Mouse (Mus musculus): ENCODE results near the gene Wdr62. TPM values are rescaled to one million over a fixed set of nuclear protein-coding genes. Genes with fewer than 3 reads are reported as not detected.

Wdr62 gene
- polyA plus RNA-seq, 1 experiment from 2014 or later, result 7.7 TPM

- Histone ChIP-seq H3K36me3 (ENCODE audit: control insufficient read depth, insufficient read depth, low read length) (peaks cover 3% of the 10 kb centered on the region; the same call in 1 of the 2 replicates), H3K4me1 (ENCODE audit: control insufficient read depth, insufficient read depth, low read length) (peaks cover 6% of the 10 kb centered on the region), H3K4me3 (ENCODE audit: low read depth, low read length) (no peak overlapping the region), H3K27ac (ENCODE audit: low read depth, low read length) (no peak overlapping the region), H3K9ac (ENCODE audit: low read depth, low read length) (no peak overlapping the region), H3K9me3 (replicated peaks; ENCODE audit: control insufficient read depth, low read length) (no peaks in the 10 kb centered on the region), H3K27me3 (ENCODE audit: control insufficient read depth, insufficient read depth, low read length) (0 out of 2 replicates have a peak, but pooled peaks cover 3% of the 10 kb centered on the region), H3K4me2 (no peak overlapping the region)
- ATAC-seq (replicated peaks; ENCODE audit: insufficient number of reproducible peaks, low FRiP score, low TSS enrichment), result no peak
- WGBS (ENCODE audit: insufficient replicate concordance), result 65% methylated on average over 13 of the region's 13 CpGs
Observed at GRCm38 (mm10) chr7:30293795-30294194, 13.6 kb upstream of the Wdr62 start.

- peak within 1 kb of the TSS; percentile 56 for H3K9ac ChIP-seq (ENCODE audit: low read depth, low read length)
- H3K9me3 ChIP-seq (replicated peaks; ENCODE audit: control insufficient read depth, low read length), result no peaks in the 10 kb centered on the region
- ATAC-seq (replicated peaks; ENCODE audit: insufficient number of reproducible peaks, low FRiP score, low TSS enrichment), result peak; percentile 39; the same call in 1 of the 2 replicates
- H3K4me1 ChIP-seq (ENCODE audit: control insufficient read depth, insufficient read depth, low read length), result peaks cover 6% of the 10 kb centered on the region
- H3K36me3 ChIP-seq (ENCODE audit: control insufficient read depth, insufficient read depth, low read length), result no peaks in the 10 kb centered on the region; the same call in 1 of the 2 replicates
- peak within 1 kb of the TSS; percentile 69 for H3K4me2 ChIP-seq
- WGBS (ENCODE audit: insufficient replicate concordance), result 9% methylated on average over 35 of the region's 35 CpGs
- H3K4me3 ChIP-seq (ENCODE audit: low read depth, low read length), result peak within 1 kb of the TSS; percentile 63
- H3K27ac ChIP-seq (ENCODE audit: low read depth, low read length), result peak within 1 kb of the TSS; percentile 10; the same call in 1 of the 2 replicates
- H3K27me3 ChIP-seq (ENCODE audit: control insufficient read depth, insufficient read depth, low read length), result peaks cover 6% of the 10 kb centered on the region
Observed at GRCm38 (mm10) chr7:30291215-30292131, 11.3 kb upstream of the Wdr62 start, which contains the start of gene Clip3. Clip3 (plus strand) TSS chr7:30291728.

- Histone ChIP-seq H3K4me2 (no peak overlapping the region), H3K27me3 (ENCODE audit: control insufficient read depth, insufficient read depth, low read length) (peaks cover 6% of the 10 kb centered on the region), H3K9me3 (replicated peaks; ENCODE audit: control insufficient read depth, low read length) (no peaks in the 10 kb centered on the region), H3K9ac (ENCODE audit: low read depth, low read length) (no peak overlapping the region), H3K27ac (ENCODE audit: low read depth, low read length) (no peak overlapping the region), H3K4me3 (ENCODE audit: low read depth, low read length) (no peak overlapping the region), H3K36me3 (ENCODE audit: control insufficient read depth, insufficient read depth, low read length) (no peaks in the 10 kb centered on the region), H3K4me1 (ENCODE audit: control insufficient read depth, insufficient read depth, low read length) (peaks cover 6% of the 10 kb centered on the region)
- 58% methylated on average over 10 of the region's 10 CpGs for WGBS (ENCODE audit: insufficient replicate concordance)
- ATAC-seq (replicated peaks; ENCODE audit: insufficient number of reproducible peaks, low FRiP score, low TSS enrichment), result no peak
Observed at GRCm38 (mm10) chr7:30289714-30290399, 9.6 kb upstream of the Wdr62 start.

- H3K27ac ChIP-seq (ENCODE audit: low read depth, low read length), result no peak overlapping the region
- H3K4me1 ChIP-seq (ENCODE audit: control insufficient read depth, insufficient read depth, low read length), result peaks cover 6% of the 10 kb centered on the region
- H3K36me3 ChIP-seq (ENCODE audit: control insufficient read depth, insufficient read depth, low read length), result no peaks in the 10 kb centered on the region
- WGBS (ENCODE audit: insufficient replicate concordance), result 61% methylated on average over 7 of the region's 7 CpGs
- no peak overlapping the region for H3K9ac ChIP-seq (ENCODE audit: low read depth, low read length)
- peaks cover 6% of the 10 kb centered on the region for H3K27me3 ChIP-seq (ENCODE audit: control insufficient read depth, insufficient read depth, low read length)
- no peak overlapping the region for H3K4me2 ChIP-seq
- no peak overlapping the region for H3K4me3 ChIP-seq (ENCODE audit: low read depth, low read length)
- no peak for ATAC-seq (replicated peaks; ENCODE audit: insufficient number of reproducible peaks, low FRiP score, low TSS enrichment)
- no peaks in the 10 kb centered on the region for H3K9me3 ChIP-seq (replicated peaks; ENCODE audit: control insufficient read depth, low read length)
Observed at GRCm38 (mm10) chr7:30289071-30289713, 9.0 kb upstream of the Wdr62 start.

- no peaks in the 10 kb centered on the region for H3K9me3 ChIP-seq (replicated peaks; ENCODE audit: control insufficient read depth, low read length)
- WGBS (ENCODE audit: insufficient replicate concordance), result 64% methylated on average over 6 of the region's 6 CpGs
- no peak overlapping the region for H3K4me2 ChIP-seq
- H3K27me3 ChIP-seq (ENCODE audit: control insufficient read depth, insufficient read depth, low read length), result peaks cover 6% of the 10 kb centered on the region
- ATAC-seq (replicated peaks; ENCODE audit: insufficient number of reproducible peaks, low FRiP score, low TSS enrichment), result no peak
- no peak overlapping the region for H3K27ac ChIP-seq (ENCODE audit: low read depth, low read length)
- H3K9ac ChIP-seq (ENCODE audit: low read depth, low read length), result no peak overlapping the region
- no peaks in the 10 kb centered on the region for H3K36me3 ChIP-seq (ENCODE audit: control insufficient read depth, insufficient read depth, low read length)
- peaks cover 6% of the 10 kb centered on the region for H3K4me1 ChIP-seq (ENCODE audit: control insufficient read depth, insufficient read depth, low read length)
- H3K4me3 ChIP-seq (ENCODE audit: low read depth, low read length), result no peak overlapping the region
Observed at GRCm38 (mm10) chr7:30288046-30288445, 7.8 kb upstream of the Wdr62 start.

GRCm38 (mm10) chr7:30286701-30287410 lies 6.6 kb upstream of the Wdr62 start:
- Histone ChIP-seq H3K4me1 (ENCODE audit: control insufficient read depth, insufficient read depth, low read length) (peaks cover 4% of the 10 kb centered on the region), H3K36me3 (ENCODE audit: control insufficient read depth, insufficient read depth, low read length) (no peaks in the 10 kb centered on the region), H3K27me3 (ENCODE audit: control insufficient read depth, insufficient read depth, low read length) (peaks cover 6% of the 10 kb centered on the region), H3K9me3 (replicated peaks; ENCODE audit: control insufficient read depth, low read length) (no peaks in the 10 kb centered on the region), H3K4me2 (no peak overlapping the region), H3K27ac (ENCODE audit: low read depth, low read length) (no peak overlapping the region), H3K4me3 (ENCODE audit: low read depth, low read length) (no peak overlapping the region), H3K9ac (ENCODE audit: low read depth, low read length) (no peak overlapping the region)
- 64% methylated on average over 8 of the region's 8 CpGs for WGBS (ENCODE audit: insufficient replicate concordance)
- ATAC-seq (replicated peaks; ENCODE audit: insufficient number of reproducible peaks, low FRiP score, low TSS enrichment), result no peak

- Histone ChIP-seq H3K9ac (ENCODE audit: low read depth, low read length) (no peak overlapping the region), H3K4me2 (no peak overlapping the region), H3K4me1 (ENCODE audit: control insufficient read depth, insufficient read depth, low read length) (peaks cover 6% of the 10 kb centered on the region), H3K27me3 (ENCODE audit: control insufficient read depth, insufficient read depth, low read length) (no peaks in the 10 kb centered on the region; the same call in 1 of the 2 replicates), H3K27ac (ENCODE audit: low read depth, low read length) (no peak overlapping the region), H3K36me3 (ENCODE audit: control insufficient read depth, insufficient read depth, low read length) (no peaks in the 10 kb centered on the region), H3K9me3 (replicated peaks; ENCODE audit: control insufficient read depth, low read length) (no peaks in the 10 kb centered on the region), H3K4me3 (ENCODE audit: low read depth, low read length) (no peak overlapping the region)
- ATAC-seq (replicated peaks; ENCODE audit: insufficient number of reproducible peaks, low FRiP score, low TSS enrichment), result no peak
- 59% methylated on average over 7 of the region's 7 CpGs for WGBS (ENCODE audit: insufficient replicate concordance)
Observed at GRCm38 (mm10) chr7:30282740-30283139, 2.5 kb upstream of the Wdr62 start.

- peaks cover 6% of the 10 kb centered on the region for H3K4me1 ChIP-seq (ENCODE audit: control insufficient read depth, insufficient read depth, low read length)
- ATAC-seq (replicated peaks; ENCODE audit: insufficient number of reproducible peaks, low FRiP score, low TSS enrichment), result no peak
- H3K4me2 ChIP-seq, result no peak overlapping the region; the same call in 1 of the 2 replicates
- no peak overlapping the region for H3K9ac ChIP-seq (ENCODE audit: low read depth, low read length)
- WGBS (ENCODE audit: insufficient replicate concordance), result 70% methylated on average over 4 of the region's 4 CpGs
- no peak overlapping the region for H3K27ac ChIP-seq (ENCODE audit: low read depth, low read length)
- H3K4me3 ChIP-seq (ENCODE audit: low read depth, low read length), result peak overlapping the region; percentile 87; the same call in 1 of the 2 replicates
- no peaks in the 10 kb centered on the region for H3K9me3 ChIP-seq (replicated peaks; ENCODE audit: control insufficient read depth, low read length)
- no peaks in the 10 kb centered on the region for H3K36me3 ChIP-seq (ENCODE audit: control insufficient read depth, insufficient read depth, low read length)
- H3K27me3 ChIP-seq (ENCODE audit: control insufficient read depth, insufficient read depth, low read length), result no peaks in the 10 kb centered on the region; the same call in 1 of the 2 replicates
Observed at GRCm38 (mm10) chr7:30281522-30281921, 1.3 kb upstream of the Wdr62 start.

All from heart, embryonic 11.5 days (tissue).